In the genomic region with DNA sequence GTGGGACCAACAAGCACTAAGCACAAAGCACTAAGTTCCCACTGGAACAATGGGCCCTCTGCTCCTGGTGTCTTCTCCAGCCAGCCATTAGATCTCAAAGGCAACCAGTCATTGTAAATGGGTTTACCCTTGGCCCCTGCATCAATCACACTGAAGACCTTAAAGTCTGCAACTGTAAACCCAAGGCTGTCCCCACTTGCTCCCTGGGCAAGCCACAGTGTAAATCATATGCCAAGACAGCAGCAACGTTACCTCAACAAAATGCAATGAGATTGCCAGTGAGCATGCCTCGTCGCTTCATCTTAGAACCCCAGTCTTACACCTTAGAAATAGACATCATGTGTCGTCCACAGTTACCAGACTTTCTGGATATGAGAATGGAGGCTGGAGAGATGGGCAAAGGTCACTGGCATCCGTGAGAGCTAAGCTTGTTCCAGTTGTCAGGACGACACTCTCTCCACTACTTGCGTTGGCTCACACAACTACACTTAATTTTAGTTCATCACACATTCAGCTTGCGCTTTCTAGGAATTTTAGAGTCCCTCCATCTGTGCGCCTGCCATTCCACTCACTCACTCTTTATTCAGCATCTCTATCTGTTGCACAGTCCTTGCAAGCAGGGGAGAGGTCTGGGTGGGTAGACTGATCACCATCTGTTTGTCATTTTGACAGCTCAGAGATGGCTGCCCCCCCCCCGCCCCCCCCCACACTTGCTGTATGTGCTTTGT, we compare ENCODE assay signal across 18 mouse cellular contexts.
DNase-seq lines count a peak whose midpoint lies in the region; ATAC-seq and TF ChIP-seq lines count a peak whose summit lies in the region.
"Had no signal": no experiment of that assay in that cellular context is flagged by ENCODE, and none has a peak within 500 bp of the region (broad histone marks: within the 10 kb centered on the region; RNA-seq: fewer than 3 reads in every experiment).

No protein-coding gene starts in this region.

- WGBS in midbrain, embryonic 13.5 days = 79% methylated on average over 10 of the region's 10 CpGs
- 73% methylated on average over 10 of the region's 10 CpGs for WGBS in midbrain, embryonic 14.5 days

- 0 out of 2 replicates have a peak, but pooled peaks have one; percentile 20 for ATAC-seq in midbrain, embryonic 13.5 days
- no peak for ATAC-seq in midbrain, embryonic 14.5 days (ENCODE audit: low FRiP score, low TSS enrichment)
- ATAC-seq in erythroblast, adult 5-6 weeks (replicated peaks; ENCODE audit: low FRiP score, poor library complexity, severe bottlenecking) = no peak

- peak; percentile 9 to 46 for DNase-seq in frontal cortex, adult 2 months (ENCODE audit: extremely low spot score in 1 of 2, low spot score in 1 of 2)
- no peak for DNase-seq in frontal cortex, postnatal 10 days (ENCODE audit: low spot score in 2 of 2)
- no peak for DNase-seq in midbrain, embryonic 14.5 days
- peak; percentile 88 for DNase-seq in brain, embryonic 14.5 days (ENCODE audit: low read depth)
- DNase-seq in telencephalon, adult 2 months (ENCODE audit: low read depth, low spot score) = peak; percentile 39
- DNase-seq: cerebellum, adult 8-10 months; gastrocnemius, postnatal 10 days; kidney, adult 18-20 months; kidney, postnatal 14 days; lung, adult 18-20 months; lung, postnatal 36 days; right cerebral cortex, adult 18-20 months; spleen, adult 18-20 months; thymus, adult 2 months had no signal

- H3K4me1 ChIP-seq in midbrain, embryonic 13.5 days (replicated peaks) = peaks cover 31% of the 10 kb centered on the region
- 0 out of 2 replicates have a peak, but pooled peaks cover 8% of the 10 kb centered on the region for H3K4me1 ChIP-seq in midbrain, embryonic 14.5 days (ENCODE audit: control insufficient read depth, insufficient read depth, low read length)

- no peak overlapping the region for H3K9ac ChIP-seq in midbrain, embryonic 13.5 days (replicated peaks)
- H3K9ac ChIP-seq in midbrain, embryonic 14.5 days (replicated peaks; ENCODE audit: low read length) = no peak overlapping the region
- H3K9ac ChIP-seq: embryonic facial prominence, embryonic 12.5 days; hindbrain, embryonic 15.5 days had no signal

- H3K27ac ChIP-seq in midbrain, embryonic 13.5 days = peak overlapping the region; percentile 33
- no peak overlapping the region for H3K27ac ChIP-seq in midbrain, embryonic 14.5 days (replicated peaks; ENCODE audit: low read depth, low read length)
- H3K27ac ChIP-seq: embryonic facial prominence, embryonic 12.5 days; hindbrain, embryonic 15.5 days had no signal

- 0 out of 2 replicates have a peak, but pooled peaks cover 2% of the 10 kb centered on the region for H3K9me3 ChIP-seq in midbrain, embryonic 13.5 days
- no peaks in the 10 kb centered on the region for H3K9me3 ChIP-seq in midbrain, embryonic 14.5 days (ENCODE audit: control insufficient read depth, low read length)
- H3K9me3 ChIP-seq: embryonic facial prominence, embryonic 12.5 days; hindbrain, embryonic 15.5 days had no signal

- H3K36me3 ChIP-seq in midbrain, embryonic 13.5 days = no peaks in the 10 kb centered on the region
- no peaks in the 10 kb centered on the region for H3K36me3 ChIP-seq in midbrain, embryonic 14.5 days (ENCODE audit: control insufficient read depth, insufficient read depth, low read length)
- H3K36me3 ChIP-seq: embryonic facial prominence, embryonic 12.5 days; hindbrain, embryonic 15.5 days had no signal

- TF ChIP-seq CTCF in brain, embryonic 14.5 days (IDR thresholded peaks at IDR 0.05; ENCODE audit: borderline replicate concordance, extremely low read depth, insufficient read depth, insufficient read length) = no peak

- TF ChIP-seq POLR2A in brain, embryonic 14.5 days (IDR thresholded peaks at IDR 0.05; ENCODE audit: borderline replicate concordance, extremely low read depth, insufficient read depth, insufficient read length, poor library complexity, severe bottlenecking) = no peak

- H3K27me3 ChIP-seq in midbrain, embryonic 13.5 days = no peaks in the 10 kb centered on the region
- no peaks in the 10 kb centered on the region for H3K27me3 ChIP-seq in midbrain, embryonic 14.5 days (ENCODE audit: control insufficient read depth, insufficient read depth, low read length)
- H3K27me3 ChIP-seq: embryonic facial prominence, embryonic 12.5 days; hindbrain, embryonic 15.5 days had no signal

- H3K4me3 ChIP-seq in midbrain, embryonic 13.5 days (replicated peaks) = no peak overlapping the region
- H3K4me3 ChIP-seq in midbrain, embryonic 14.5 days (replicated peaks; ENCODE audit: low read depth, low read length) = no peak overlapping the region
- H3K4me3 ChIP-seq: embryonic facial prominence, embryonic 12.5 days; hindbrain, embryonic 15.5 days had no signal

- no peak overlapping the region for H3K4me2 ChIP-seq in midbrain, embryonic 13.5 days (replicated peaks)
- H3K4me2 ChIP-seq in midbrain, embryonic 14.5 days (ENCODE audit: low read length) = no peak overlapping the region
- H3K4me2 ChIP-seq: embryonic facial prominence, embryonic 12.5 days; hindbrain, embryonic 15.5 days had no signal

Comparison
In these comparisons a context has a peak if more than half of its experiments do, and no peak if none do; other contexts are left out.
1. DNase-seq: peak in frontal cortex, adult 2 months (2 of 2), brain, embryonic 14.5 days (single experiment) and telencephalon, adult 2 months (single experiment); none in frontal cortex, postnatal 10 days (0 of 2) and midbrain, embryonic 14.5 days (single experiment).